Mouse (Mus musculus) cerebellum, postnatal 36 days (tissue): Measurements from ENCODE around the gene Ccr9.
"Not testable (repeated sequence)": the region's sequence is repeated elsewhere in the genome, so short reads cannot be mapped to it uniquely, and the experiment has no call there.

Source experiments
- DNase-seq, 2 experiments: peaks; one replicate each; pipeline ENCODE4 v3.0.0; 2021 to 2022; ENCODE audit warnings: mixed read lengths in 2 of 2

The Ccr9 gene

GRCm38 (mm10) chr9:123678327-123679105, at the start of gene Ccr9, which contains the start of gene Slc6a20a:
Gene Ccr9 (plus strand): TSS chr9:123678439.
Gene Slc6a20a (minus strand): TSS chr9:123678885.
- no peak for DNase-seq

GRCm38 (mm10) chr9:123631666-123632065, 46.6 kb upstream of the Ccr9 start:
- DNase-seq, result no peak

GRCm38 (mm10) chr9:123632281-123632680, 46.0 kb upstream of the Ccr9 start, which contains the start of gene Slc6a20b:
Gene Slc6a20b (minus strand): TSS chr9:123632565.
- DNase-seq, result no peak

- no peak for DNase-seq
Measured at GRCm38 (mm10) chr9:123632993-123633392, 45.2 kb upstream of the Ccr9 start.

DNA sequence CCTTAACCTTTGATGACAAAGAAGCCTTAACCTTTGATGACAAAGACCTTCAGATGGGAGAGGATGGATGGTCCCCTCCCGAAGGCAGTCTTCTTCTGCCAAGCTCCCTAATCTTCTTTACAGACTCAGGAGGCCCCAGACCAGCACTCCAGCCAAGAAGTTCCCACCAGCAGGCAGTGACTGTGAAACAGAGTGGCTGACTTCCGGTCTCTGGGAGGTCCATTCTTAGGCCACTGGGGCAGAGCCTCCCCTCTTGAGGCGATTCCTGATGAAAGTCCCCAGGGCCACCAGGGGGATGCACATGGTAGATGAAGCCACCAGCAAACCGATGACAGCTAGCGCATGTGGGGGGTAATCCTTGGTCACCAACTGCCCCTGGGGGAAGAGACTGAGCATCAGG, 41.5 kb upstream of the Ccr9 start:
- DNase-seq, result no peak

DNA sequence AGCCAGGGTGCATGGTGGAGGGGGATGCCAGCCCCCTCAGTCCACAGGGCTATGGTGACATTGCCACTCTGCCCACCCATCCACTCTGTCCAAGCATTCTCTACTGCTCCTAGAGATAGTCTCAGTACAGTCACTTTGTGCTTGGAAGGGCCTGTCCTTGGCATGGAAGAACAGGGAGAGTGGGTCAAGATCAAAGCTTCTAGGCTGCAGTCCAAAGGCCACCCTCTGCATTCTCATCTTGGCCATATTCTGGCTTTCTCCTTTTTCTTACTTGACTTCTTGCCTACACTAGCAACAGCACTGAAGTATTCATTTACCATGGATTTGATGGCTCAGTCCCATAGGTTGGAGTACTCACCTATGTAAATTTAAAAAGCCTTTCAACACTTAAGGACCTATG, 40.0 kb upstream of the Ccr9 start:
- DNase-seq, result no peak

DNA sequence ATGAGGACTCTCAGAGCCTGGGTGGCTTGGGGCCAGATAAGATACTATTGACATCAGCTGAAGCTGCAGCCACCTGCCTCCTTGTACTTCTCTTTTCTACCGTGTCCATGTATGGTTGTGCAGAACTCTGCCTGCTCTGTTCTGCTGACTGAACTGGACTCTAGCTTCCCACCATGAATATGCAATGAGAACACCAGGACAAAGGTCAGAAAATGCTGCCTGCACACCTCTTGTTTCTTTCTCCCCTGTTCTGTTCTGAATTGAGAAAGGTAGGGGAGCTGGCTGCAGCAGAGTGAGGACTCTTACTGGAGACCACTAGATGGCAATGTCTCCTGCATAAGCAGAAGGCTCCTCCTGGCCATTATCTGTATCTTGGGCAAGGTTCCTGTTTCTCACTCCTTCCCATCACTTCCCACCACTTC, 39.6 kb upstream of the Ccr9 start:
- peak in 1 of 2 experiments; percentile 6 for DNase-seq

- DNase-seq, result no peak
Measured at GRCm38 (mm10) chr9:123640106-123640505, 38.1 kb upstream of the Ccr9 start.

- no peak for DNase-seq
Measured at GRCm38 (mm10) chr9:123649785-123650511, 28.3 kb upstream of the Ccr9 start.

GRCm38 (mm10) chr9:123651369-123651768, 26.9 kb upstream of the Ccr9 start:
- no peak for DNase-seq

GRCm38 (mm10) chr9:123657457-123657856, 20.8 kb upstream of the Ccr9 start:
- no peak for DNase-seq

- no peak for DNase-seq
Measured at GRCm38 (mm10) chr9:123658981-123659380, 19.3 kb upstream of the Ccr9 start.

- not testable (repeated sequence) for DNase-seq
Measured at GRCm38 (mm10) chr9:123659986-123660676, 18.1 kb upstream of the Ccr9 start.

GRCm38 (mm10) chr9:123665645-123666044, 12.6 kb upstream of the Ccr9 start:
- peak in 1 of 2 experiments; percentile 4 for DNase-seq

- no peak for DNase-seq
Measured at GRCm38 (mm10) chr9:123679198-123679597, 959 bp downstream of the Ccr9 start.

- no peak for DNase-seq
Measured at GRCm38 (mm10) chr9:123683704-123684103, 5.5 kb downstream of the Ccr9 start.

- DNase-seq, result no peak
Measured at GRCm38 (mm10) chr9:123686206-123686605, 8.0 kb downstream of the Ccr9 start.

DNA sequence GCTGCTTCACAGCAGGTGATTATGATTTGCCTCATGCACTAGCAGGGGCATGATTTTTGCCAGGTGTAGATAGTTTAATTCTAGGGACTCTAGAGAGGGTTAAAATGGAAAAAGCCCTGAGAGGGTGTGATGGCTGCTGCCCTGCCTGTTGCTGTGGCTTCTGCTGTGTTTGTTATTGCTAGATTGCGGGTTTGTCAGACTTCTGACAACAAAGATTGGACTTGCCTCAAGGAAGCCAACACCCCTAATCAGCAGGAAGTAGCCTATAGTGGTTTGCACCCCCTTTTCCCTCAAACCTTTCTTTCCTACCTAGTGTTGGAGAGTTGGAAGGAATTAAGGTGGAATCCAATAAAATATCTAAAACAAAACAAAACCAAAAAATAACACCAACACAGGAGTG, 10.0 kb downstream of the Ccr9 start:
- no peak for DNase-seq

DNA sequence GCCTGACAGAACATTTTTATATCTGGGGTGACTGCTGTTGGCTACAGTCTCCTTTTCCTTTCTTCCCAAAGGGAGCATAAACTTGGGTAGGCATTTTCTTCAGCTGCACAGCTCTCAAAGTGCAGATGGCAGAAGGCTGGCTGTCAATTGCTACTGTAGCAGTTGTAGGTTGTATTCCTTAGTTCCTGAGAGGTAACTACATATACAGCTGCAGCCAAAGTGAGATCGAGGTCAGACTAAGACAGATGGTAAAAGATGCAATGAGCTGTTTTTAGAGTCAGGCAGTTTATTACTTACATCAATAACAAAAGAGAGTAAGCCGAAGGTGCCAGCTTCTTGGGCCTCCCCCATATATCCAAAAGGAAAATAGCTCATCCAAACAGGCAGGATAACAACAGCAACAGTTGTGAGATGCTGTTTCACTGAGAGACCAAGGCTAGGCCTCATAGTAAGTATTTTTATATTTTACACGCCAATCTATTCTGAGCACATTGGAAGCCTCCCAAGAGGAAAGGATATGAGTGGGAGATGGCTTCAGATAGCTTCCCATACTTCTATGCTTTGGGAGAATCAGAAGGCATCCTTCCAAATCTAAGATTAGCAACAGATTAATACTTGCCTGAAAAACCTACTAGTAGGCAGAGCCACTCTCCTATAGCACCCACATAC, 17.5 kb downstream of the Ccr9 start:
- DNase-seq, result no peak

- DNase-seq, result no peak
Measured at GRCm38 (mm10) chr9:123701822-123702221, 23.6 kb downstream of the Ccr9 start.

DNA sequence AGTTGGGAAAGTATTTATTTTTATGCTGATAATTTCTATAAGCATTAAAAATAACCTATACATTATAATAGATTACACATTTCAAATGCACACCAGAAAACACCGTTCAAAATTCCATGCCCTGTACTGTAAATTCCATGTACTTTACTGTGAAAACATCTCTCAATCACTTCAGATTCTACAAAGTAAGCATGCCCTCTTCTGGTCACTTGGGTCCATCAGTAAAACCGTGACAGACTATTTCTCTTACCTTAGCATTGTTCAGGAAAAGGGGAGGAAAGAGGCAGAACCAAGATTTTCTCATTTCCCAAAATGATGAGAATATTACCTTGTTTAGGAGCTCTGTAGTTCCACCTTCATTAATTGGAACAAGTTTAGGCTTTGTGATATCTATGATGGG, 31.0 kb downstream of the Ccr9 start:
- DNase-seq, result no peak

GRCm38 (mm10) chr9:123713111-123713510, 34.9 kb downstream of the Ccr9 start:
- DNase-seq, result no peak

GRCm38 (mm10) chr9:123716301-123716700, 38.1 kb downstream of the Ccr9 start:
- no peak for DNase-seq
